Mouse (Mus musculus) retina, embryonic 14.5 days (tissue): Measurements from ENCODE around the gene Lcmt2.
A peak's percentile ranks its signal among the peaks of the same experiment; 100 is the strongest.

Experiments
- DNase-seq: peaks from one replicate; pipeline ENCODE4 v3.0.0-alpha.2; 2015; ENCODE audit warnings: low spot score

Lcmt2 gene

GRCm38 (mm10) chr2:121115418-121115817 lies 25.0 kb downstream of the Lcmt2 start:
- no peak for DNase-seq

- DNase-seq = no peak
Observed at GRCm38 (mm10) chr2:121109695-121110094, 30.8 kb downstream of the Lcmt2 start, which contains the start of gene Tgm7. TSS of gene Tgm7 (minus strand) at chr2:121109795.

GRCm38 (mm10) chr2:121105940-121106339 lies 34.5 kb downstream of the Lcmt2 start:
- DNase-seq = no peak

GRCm38 (mm10) chr2:121102051-121102450 lies 38.4 kb downstream of the Lcmt2 start:
- peak; percentile 82 for DNase-seq

- DNase-seq = no peak
Observed at GRCm38 (mm10) chr2:121089751-121090150, 50.7 kb downstream of the Lcmt2 start.

GRCm38 (mm10) chr2:121088507-121088906 lies 51.9 kb downstream of the Lcmt2 start:
- DNase-seq = no peak

GRCm38 (mm10) chr2:121085480-121086185 lies 54.8 kb downstream of the Lcmt2 start, which contains the start of gene Tgm5:
TSS of gene Tgm5 (minus strand) at chr2:121085841.
- DNase-seq = no peak

GRCm38 (mm10) chr2:121082626-121083025 lies 57.8 kb downstream of the Lcmt2 start:
- no peak for DNase-seq
